Mouse (Mus musculus): ENCODE measurements around the gene Sash1.

DNA sequence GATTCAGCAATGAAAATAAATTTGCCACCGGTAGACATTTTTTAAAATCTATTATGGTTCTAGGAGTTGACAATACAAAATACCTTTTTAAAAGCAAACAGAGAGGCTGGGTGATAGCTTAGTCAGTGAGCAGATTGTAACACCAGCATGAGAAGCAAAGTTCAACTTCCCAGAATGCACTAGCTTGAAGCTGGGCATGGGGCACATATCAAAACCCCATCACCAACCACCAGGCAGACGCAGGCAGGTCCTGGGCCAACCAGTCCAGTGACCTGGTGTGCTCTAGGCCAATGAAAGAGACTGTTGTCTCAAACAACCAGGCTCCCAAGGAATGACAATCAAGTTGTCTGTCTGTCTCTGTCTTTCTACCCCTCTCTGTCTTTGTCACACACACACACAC, 98.6 kb downstream of the Sash1 start:
- TF ChIP-seq MAFK (IDR thresholded peaks at IDR 0.05; ENCODE audit: insufficient replicate concordance, low read length) (no peak), USF2 (conservative IDR thresholded peaks at IDR 0.05; ENCODE audit: low read depth, low read length) (no peak), CTCF (conservative IDR thresholded peaks at IDR 0.05 in 1 of 2, IDR thresholded peaks at IDR 0.05 in 1 of 2; ENCODE audit: low read depth in 2 of 2, low read length in 2 of 2) (no peak), POLR2AphosphoS2 (IDR thresholded peaks at IDR 0.05; ENCODE audit: low read depth, low read length) (no peak), MAX (IDR thresholded peaks at IDR 0.05; ENCODE audit: low read length) (no peak), POLR2A (IDR thresholded peaks at IDR 0.05; ENCODE audit: low read depth, low read length) (no peak), NRF1 (IDR thresholded peaks at IDR 0.05; ENCODE audit: low read depth, low read length) (no peak), HCFC1 (IDR thresholded peaks at IDR 0.05; ENCODE audit: low read depth, low read length) (no peak), RCOR1 (conservative IDR thresholded peaks at IDR 0.05; ENCODE audit: low read depth, low read length) (no peak), TBP (conservative IDR thresholded peaks at IDR 0.05; ENCODE audit: low read depth, low read length) (no peak), E2F4 (IDR thresholded peaks at IDR 0.05; ENCODE audit: insufficient replicate concordance, low read depth, low read length) (no peak)

Measured in CH12.LX (cell line).